Mouse (Mus musculus) heart, postnatal 0 days (tissue): Measurements from ENCODE around the gene Cenpf. TPM values are rescaled to one million over a fixed set of nuclear protein-coding genes. Genes with fewer than 3 reads are reported as not detected.

Source experiments
- ATAC-seq: fragments of 200-750 bp; cut with Nextera tagmentation; 2 replicates; pipeline ENCODE4 v1.8.0; 2017; ENCODE audit warnings: low read depth, moderate number of reproducible peaks, moderate library complexity; ENCODE audit not compliant: insufficient read depth
- DNase-seq: peaks from one replicate; pipeline ENCODE4 v3.0.0-alpha.2; 2016; ENCODE audit warnings: low spot score
- H3K27ac ChIP-seq: fragments of 300-500 bp; sonication (generic); 2 replicates; pipeline ENCODE4 v1.5.1; 2014; ENCODE audit warnings: low read depth, mild to moderate bottlenecking
- H3K27me3 ChIP-seq: fragments of 300-500 bp; sonication (generic); 2 replicates; pipeline ENCODE4 v1.6.1; 2014; ENCODE audit warnings: low read length, mixed read lengths; ENCODE audit not compliant: control insufficient read depth, insufficient read depth
- H3K36me3 ChIP-seq: fragments of 300-500 bp; sonication (generic); replicated peaks from 2 replicates; pipeline ENCODE4 v1.6.1; 2014; ENCODE audit warnings: low read length, mixed read lengths; ENCODE audit not compliant: control insufficient read depth, insufficient read depth
- H3K4me1 ChIP-seq: fragments of 300-500 bp; sonication (generic); 2 replicates; pipeline ENCODE4 v1.6.1; 2014; ENCODE audit warnings: antibody characterized with exemption; ENCODE audit not compliant: control insufficient read depth, insufficient read depth
- H3K4me2 ChIP-seq: fragments of 300-500 bp; sonication (generic); 2 replicates; pipeline ENCODE4 v1.6.1; 2014; ENCODE audit warnings: low read depth, mild to moderate bottlenecking, low read length, moderate library complexity
- H3K4me3 ChIP-seq: fragments of 300-500 bp; sonication (generic); 2 replicates; pipeline ENCODE4 v1.5.1; 2014; ENCODE audit warnings: low read depth, low read length
- H3K9ac ChIP-seq: fragments of 300-500 bp; sonication (generic); replicated peaks from 2 replicates; pipeline ENCODE4 v1.6.1; 2014; ENCODE audit warnings: low read depth, low read length, mixed read lengths
- H3K9me3 ChIP-seq: fragments of 300-500 bp; sonication (generic); replicated peaks from 2 replicates; pipeline ENCODE4 v1.6.1; 2016; ENCODE audit warnings: low read length; ENCODE audit not compliant: control insufficient read depth
- CTCF ChIP-seq: IDR thresholded peaks from 2 replicates; pipeline ENCODE4 v1.5.1; 2016; ENCODE audit warnings: antibody characterized with exemption, control low read depth, low read depth
- EP300 ChIP-seq: IDR thresholded peaks from 2 replicates; pipeline ENCODE4 v1.6.1; 2016; ENCODE audit warnings: antibody characterized with exemption, low read depth
- WGBS: fragments of 180-500 bp; shearing (Covaris S2); extraction: QIAGEN DNeasy Blood & Tissue Kit; methylation state at CpG from one replicate; pipeline ENCODE4 v1.1.7; 2014; 5-methylcytosine and 5-hydroxymethylcytosine counted together
- polyA plus RNA-seq: library from polyadenylated mRNA; unstranded; fragments of >200 nt; fragmentation: Nextera tagmentation; extraction: Ambion mirVana; gene quantifications from 2 replicates; pipeline ENCODE4 v1.2.1, GENCODE M21; 2015
- total RNA-seq: library from RNA; depleted of rRNA; stranded (reverse); fragments of >200 nt; gene quantifications from 2 replicates; pipeline ENCODE4 v1.2.3, GENCODE M21; 2014; ENCODE audit warnings: low replicate concordance

The Cenpf gene
- total and polyA plus RNA-seq, 2 experiments from 2014 or later = 11.1 to 26.7 TPM

GRCm38 (mm10) chr1:189664061-189664872 is 23.6 kb downstream of the Cenpf start:
- Histone ChIP-seq H3K4me1 (no peaks in the 10 kb centered on the region), H3K4me3 (no peak overlapping the region), H3K9ac (no peak overlapping the region), H3K4me2 (no peak overlapping the region), H3K9me3 (no peaks in the 10 kb centered on the region), H3K27me3 (no peaks in the 10 kb centered on the region), H3K27ac (no peak overlapping the region), H3K36me3 (peaks cover 54% of the 10 kb centered on the region)
- TF ChIP-seq CTCF = no peak
- TF ChIP-seq EP300 = no peak
- DNase-seq (no peak), ATAC-seq (no peak)
- 91% methylated on average over 10 of the region's 10 CpGs for WGBS

DNA sequence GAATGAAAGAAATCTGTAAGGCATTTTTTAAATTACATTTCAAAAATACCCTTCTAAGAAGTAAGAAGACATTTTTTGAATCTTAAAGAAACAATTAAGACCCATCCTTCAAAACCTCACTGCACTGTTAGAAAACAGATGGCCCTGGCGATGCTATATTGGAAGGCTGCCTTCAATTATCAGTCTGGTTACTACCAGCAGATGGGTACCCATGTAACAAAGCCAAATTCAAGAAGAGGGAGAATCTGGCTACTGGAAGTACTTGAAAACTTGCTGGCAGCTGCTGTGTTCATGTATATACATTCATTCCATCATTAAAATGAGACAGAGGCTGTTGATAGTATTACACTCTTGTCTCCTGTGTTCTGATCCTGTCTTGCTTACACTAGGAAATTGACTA is 24.4 kb downstream of the Cenpf start:
- H3K4me2 ChIP-seq = no peak overlapping the region
- H3K9ac ChIP-seq = no peak overlapping the region
- H3K9me3 ChIP-seq = no peaks in the 10 kb centered on the region
- 81% methylated on average over 1 of the region's 1 CpGs for WGBS
- TF ChIP-seq EP300 (no peak), CTCF (no peak)
- H3K4me1 ChIP-seq = no peaks in the 10 kb centered on the region
- H3K27ac ChIP-seq = no peak overlapping the region
- ATAC-seq (no peak), DNase-seq (no peak)
- H3K36me3 ChIP-seq = peaks cover 52% of the 10 kb centered on the region
- no peaks in the 10 kb centered on the region for H3K27me3 ChIP-seq
- H3K4me3 ChIP-seq = no peak overlapping the region

- Histone ChIP-seq H3K27ac (no peak overlapping the region), H3K4me1 (no peaks in the 10 kb centered on the region), H3K36me3 (peaks cover 57% of the 10 kb centered on the region), H3K9me3 (no peaks in the 10 kb centered on the region), H3K27me3 (no peaks in the 10 kb centered on the region), H3K4me3 (no peak overlapping the region), H3K9ac (no peak overlapping the region), H3K4me2 (no peak overlapping the region)
- ATAC-seq = no peak
- DNase-seq = peak; percentile 36
- TF ChIP-seq CTCF (peak; percentile 69), EP300 (no peak)
These were observed 26.0 kb downstream of the Cenpf start for GRCm38 (mm10) chr1:189661856-189662255.

DNA sequence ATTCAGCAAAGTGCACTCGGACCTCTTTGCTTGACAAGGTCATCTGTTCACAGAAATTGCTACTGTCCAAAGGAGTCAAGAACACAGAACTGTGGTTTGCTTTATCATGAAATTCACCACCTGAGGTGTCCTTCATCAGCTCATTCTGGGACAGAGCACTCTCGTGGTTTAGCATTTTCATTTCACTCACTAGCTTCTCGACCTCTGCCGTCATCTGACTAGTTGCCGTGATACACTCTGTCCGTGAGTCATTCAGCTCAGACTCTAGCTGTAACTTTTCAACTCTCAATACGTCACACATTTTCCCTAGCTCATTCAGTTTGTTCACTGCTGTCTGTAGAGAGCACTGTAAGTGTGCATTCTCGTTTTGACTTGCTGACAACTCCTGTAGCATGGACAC is 30.5 kb downstream of the Cenpf start:
- no peak for ATAC-seq
- H3K27ac ChIP-seq = no peak overlapping the region
- no peaks in the 10 kb centered on the region for H3K27me3 ChIP-seq
- no peak for TF ChIP-seq CTCF
- no peak for TF ChIP-seq EP300
- H3K9ac ChIP-seq = no peak overlapping the region
- H3K4me2 ChIP-seq = no peak overlapping the region
- 71% methylated on average over 8 of the region's 8 CpGs for WGBS
- no peaks in the 10 kb centered on the region for H3K9me3 ChIP-seq
- H3K4me1 ChIP-seq = no peaks in the 10 kb centered on the region
- H3K36me3 ChIP-seq = peaks cover 55% of the 10 kb centered on the region
- no peak for DNase-seq
- no peak overlapping the region for H3K4me3 ChIP-seq

GRCm38 (mm10) chr1:189653746-189654145 is 34.1 kb downstream of the Cenpf start:
- DNase-seq (no peak), ATAC-seq (no peak)
- Histone ChIP-seq H3K27ac (no peak overlapping the region), H3K9me3 (no peaks in the 10 kb centered on the region), H3K36me3 (peaks cover 75% of the 10 kb centered on the region), H3K9ac (no peak overlapping the region), H3K4me1 (no peaks in the 10 kb centered on the region), H3K27me3 (no peaks in the 10 kb centered on the region), H3K4me3 (no peak overlapping the region), H3K4me2 (no peak overlapping the region)
- no peak for TF ChIP-seq EP300
- 87% methylated on average over 3 of the region's 3 CpGs for WGBS

- DNase-seq = no peak
- no peaks in the 10 kb centered on the region for H3K27me3 ChIP-seq
- no peak overlapping the region for H3K27ac ChIP-seq
- H3K9me3 ChIP-seq = no peaks in the 10 kb centered on the region
- no peak overlapping the region for H3K4me2 ChIP-seq
- H3K4me3 ChIP-seq = no peak overlapping the region
- 92% methylated on average over 6 of the region's 6 CpGs for WGBS
- peaks cover 84% of the 10 kb centered on the region for H3K36me3 ChIP-seq
- no peak for ATAC-seq
- H3K9ac ChIP-seq = no peak overlapping the region
- no peaks in the 10 kb centered on the region for H3K4me1 ChIP-seq
- TF ChIP-seq EP300 (no peak), CTCF (no peak; the same call in 1 of the 2 replicates)
These were observed 41.3 kb downstream of the Cenpf start for GRCm38 (mm10) chr1:189646597-189646996.
